Mouse (Mus musculus) Patski (cell line): ENCODE results near the gene Srsf10. TPM values are rescaled to one million over a fixed set of nuclear protein-coding genes. Genes with fewer than 3 reads are reported as not detected.

Experiments used
- ATAC-seq: fragments of 100-300 bp; one replicate; pipeline ENCODE4 v1.8.0; 2021
- CTCF ChIA-PET: fragments of 350-600 bp; sonication (Branson Sonifier 250); formaldehyde crosslinking; loops from one replicate; lab custom pipeline; 2022; ENCODE audit warnings: inconsistent platforms; lab: Charles Lee
- POLR2A ChIA-PET: fragments of 350-600 bp; sonication (Branson Sonifier 250); formaldehyde crosslinking; loops from one replicate; lab custom pipeline; 2022; ENCODE audit warnings: antibody characterized with exemption, inconsistent platforms; lab: Charles Lee
- DNase-seq: peaks from one replicate; pipeline ENCODE4 v3.0.0-alpha.2; 2011; ENCODE audit warnings: low read depth, low spot score
- H3K27me3 ChIP-seq: fragments of 371-371 bp; one replicate; pipeline ENCODE4 v1.5.1; 2021
- CTCF ChIP-seq: fragments of 100-300 bp; IDR thresholded peaks from one replicate; pipeline ENCODE4 v1.5.1; 2021
- in situ Hi-C: fragments of 300-500 bp; cut with MboI; formaldehyde crosslinking; loops from 3 replicates; pipeline ENCODE4 v1.11.1; 2018; ENCODE audit warnings: low pct_unique_long_range_greater_than_20kb, mixed read lengths
- polyA plus RNA-seq: library from polyadenylated mRNA; unstranded; gene quantifications from one replicate; pipeline ENCODE4 v1.2.3, GENCODE M21; 2021

Gene Srsf10
- 89.0 TPM for polyA plus RNA-seq

DNA sequence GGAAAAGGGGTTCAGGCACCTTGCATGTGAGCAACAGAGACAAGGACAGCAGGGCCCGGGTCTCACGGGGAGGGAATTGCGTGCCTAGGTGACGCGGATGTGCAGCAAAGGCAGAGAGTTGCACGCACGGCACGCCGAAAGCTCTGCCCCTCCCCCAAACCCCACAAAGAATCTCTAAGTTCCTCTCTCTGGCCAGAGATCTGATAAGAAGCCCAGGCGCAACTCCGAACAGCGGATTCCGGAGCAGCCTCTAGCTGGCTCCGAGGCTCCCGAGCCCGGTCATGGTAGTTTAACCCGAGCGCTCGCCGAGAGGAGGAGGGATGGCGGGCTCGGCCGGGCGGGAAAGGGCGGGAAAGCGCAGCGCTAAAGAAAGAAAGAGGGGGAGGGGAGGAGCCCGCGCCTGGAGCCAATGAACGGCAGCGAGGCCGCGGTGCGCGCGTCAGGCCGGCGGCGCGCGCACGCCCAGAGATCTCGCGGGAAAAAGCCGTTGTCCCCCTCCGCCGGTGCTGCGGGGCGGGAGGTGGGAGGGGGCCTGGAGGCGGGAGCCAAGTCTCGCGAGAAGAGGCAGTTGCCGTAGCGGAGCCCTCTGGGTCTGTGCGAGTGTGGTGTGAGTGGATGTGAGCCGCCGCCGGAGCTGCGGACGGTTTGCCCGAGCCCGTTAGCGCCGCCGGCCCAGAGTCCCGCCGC, at the start of gene Srsf10:
Gene Srsf10, plus strand, starts transcription at position 212 of the 687 bp plus-strand sequence.
- ChIA-PET POLR2A (interaction anchor here (0.6 to 0.7 kb wide), 3 partner anchors 14 to 90 kb away, joined by 3 read pairs; no protein-coding TSS in a partner anchor), CTCF (no interaction called here)
- ATAC-seq, result peak; percentile 81
- in situ Hi-C loops, result no loop called here
- no peaks in the 10 kb centered on the region for H3K27me3 ChIP-seq
- no peak for TF ChIP-seq CTCF
- peak; percentile 62 for DNase-seq

DNA sequence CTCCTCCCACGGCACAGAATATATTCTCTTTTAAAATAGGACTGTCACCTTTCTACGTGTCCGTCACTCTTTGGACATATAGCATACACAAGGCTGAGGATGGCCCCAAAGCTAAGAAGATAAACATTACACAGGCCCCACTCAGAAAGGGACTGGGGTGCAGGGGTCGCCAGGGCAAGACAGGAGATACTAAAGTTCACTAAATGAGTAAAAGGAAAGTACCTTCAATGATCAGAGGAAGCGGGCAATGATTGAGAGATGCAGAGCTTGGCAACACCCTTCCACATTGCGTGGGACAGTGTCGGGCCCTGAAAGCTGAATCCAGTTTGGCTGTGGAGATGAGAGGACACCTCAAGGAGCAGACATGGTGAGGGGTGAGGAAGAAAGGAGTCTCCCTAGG, 40.7 kb upstream of the Srsf10 start:
- CTCF ChIA-PET, result no interaction called here

DNA sequence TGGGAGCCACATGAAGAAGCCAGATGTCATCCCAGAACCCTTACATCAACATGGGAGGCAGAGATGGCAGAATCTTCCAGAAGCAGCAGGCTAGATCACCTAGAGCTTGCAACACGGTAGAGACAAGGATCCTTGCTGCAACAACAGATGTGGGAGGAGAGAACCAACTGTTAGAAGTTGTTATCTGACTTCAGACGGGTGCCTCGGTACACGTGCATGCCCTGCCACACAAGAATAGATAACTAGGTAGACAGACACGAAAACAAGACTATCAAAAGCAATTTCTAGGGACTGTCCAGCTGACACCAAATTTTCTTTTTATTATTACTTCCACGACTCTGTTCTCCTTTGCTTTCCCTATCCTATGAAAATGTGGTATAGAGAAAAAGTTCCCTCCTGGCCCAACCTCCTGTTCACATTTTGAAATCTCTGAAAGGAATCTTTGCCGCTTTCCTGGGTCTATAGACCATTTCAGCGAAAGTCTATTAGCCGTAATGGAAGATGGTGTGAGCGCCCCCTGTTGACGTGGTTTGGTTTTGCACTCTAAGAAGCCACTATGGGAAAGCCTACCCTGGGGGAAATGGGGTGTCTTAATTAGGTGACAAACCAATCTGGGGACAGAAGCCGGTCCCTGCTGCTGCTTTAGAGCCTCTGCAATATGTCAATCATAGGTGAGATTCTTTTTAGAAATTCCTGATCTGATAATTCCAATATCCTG, 38.5 kb upstream of the Srsf10 start:
- DNase-seq (no peak), ATAC-seq (no peak)
- POLR2A ChIA-PET, result interaction anchor here (1.1 kb wide), 1 partner anchor 138 kb away, joined by 3 read pairs; no protein-coding TSS in a partner anchor
- H3K27me3 ChIP-seq, result no peaks in the 10 kb centered on the region
- in situ Hi-C loops, result loop anchor here (25.0 kb wide), 1 partner anchor 345 kb away; the partner anchor contains the start of gene E2f2
- TF ChIP-seq CTCF, result peak; percentile 72
- CTCF ChIA-PET, result interaction anchor here (0.8 to 2.1 kb wide), 3 partner anchors 14 to 103 kb away, joined by 3 to 7 read pairs (median 3); partner anchors contain the start of gene Fuca1

More for the DNA sequence above, 40.7 kb upstream of the Srsf10 start:
- POLR2A ChIA-PET, result no interaction called here
- no peak for TF ChIP-seq CTCF
- ATAC-seq (no peak), DNase-seq (no peak)
- in situ Hi-C loops, result loop anchor here (25.0 kb wide), 1 partner anchor 347 kb away; the partner anchor contains the start of gene E2f2
- H3K27me3 ChIP-seq, result no peaks in the 10 kb centered on the region

DNA sequence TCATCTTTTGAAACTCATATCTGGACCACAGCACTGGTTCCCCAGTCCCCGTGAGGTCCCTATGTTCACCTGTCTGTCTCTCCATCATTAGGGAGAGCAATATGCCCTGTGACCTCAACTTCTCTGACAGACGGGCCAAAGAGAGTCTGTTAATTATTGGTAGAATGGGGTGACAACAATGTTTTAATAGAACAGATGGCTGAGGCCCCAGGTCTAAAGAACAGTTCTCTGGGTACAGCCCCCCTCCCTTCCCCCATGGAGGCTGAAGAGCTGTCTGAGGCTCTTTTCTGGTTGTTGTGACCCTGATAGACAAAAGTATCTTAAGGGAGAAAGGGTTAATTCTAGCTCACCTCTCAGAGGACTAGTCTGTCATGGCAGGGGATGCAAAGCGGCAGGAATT, 37.2 kb upstream of the Srsf10 start:
- POLR2A ChIA-PET, result no interaction called here
- no peak for TF ChIP-seq CTCF
- H3K27me3 ChIP-seq, result no peaks in the 10 kb centered on the region
- DNase-seq, result no peak
- CTCF ChIA-PET, result interaction anchor here (1.0 to 1.7 kb wide), 2 partner anchors 17 to 59 kb away, joined by 3 read pairs; no protein-coding TSS in a partner anchor
- no peak for ATAC-seq
- in situ Hi-C loops, result loop anchor here (25.0 kb wide), 1 partner anchor 344 kb away; the partner anchor contains the start of gene E2f2

DNA sequence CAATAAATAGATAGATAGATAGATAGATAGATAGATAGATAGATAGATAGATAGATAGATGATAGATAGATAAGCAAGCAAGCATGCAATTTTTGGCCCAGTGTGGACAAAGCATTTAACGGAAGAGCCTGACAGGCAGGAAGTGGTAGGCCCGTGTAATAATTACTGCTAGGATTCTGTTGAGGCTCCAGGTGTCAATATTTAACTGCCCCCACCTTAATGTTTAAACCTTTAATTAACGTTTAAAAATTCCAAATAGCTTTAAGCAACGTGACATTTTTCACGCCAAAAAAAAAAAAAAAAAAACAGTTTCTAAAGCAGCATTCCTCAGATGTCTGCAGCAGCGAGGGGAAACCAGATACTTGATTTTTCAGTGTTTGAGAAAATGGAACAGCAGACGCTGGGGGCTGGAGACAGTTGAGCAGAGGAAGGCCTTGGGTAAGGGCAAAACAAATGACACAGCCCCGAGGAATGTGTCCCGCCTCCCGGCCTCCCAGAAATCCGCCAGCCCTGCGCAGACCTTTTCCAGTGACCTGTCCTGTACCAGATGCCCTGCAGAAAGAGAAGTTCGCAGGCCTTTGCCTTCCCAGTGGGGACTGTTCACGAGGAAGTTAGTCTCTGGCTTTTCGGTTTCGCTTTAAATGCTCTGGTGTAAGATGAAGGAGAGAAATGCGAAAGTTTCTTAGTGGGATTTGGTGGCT, 35.6 kb upstream of the Srsf10 start:
- in situ Hi-C loops, result loop anchor here (25.0 kb wide), 1 partner anchor 342 kb away; the partner anchor contains the start of gene E2f2

DNA sequence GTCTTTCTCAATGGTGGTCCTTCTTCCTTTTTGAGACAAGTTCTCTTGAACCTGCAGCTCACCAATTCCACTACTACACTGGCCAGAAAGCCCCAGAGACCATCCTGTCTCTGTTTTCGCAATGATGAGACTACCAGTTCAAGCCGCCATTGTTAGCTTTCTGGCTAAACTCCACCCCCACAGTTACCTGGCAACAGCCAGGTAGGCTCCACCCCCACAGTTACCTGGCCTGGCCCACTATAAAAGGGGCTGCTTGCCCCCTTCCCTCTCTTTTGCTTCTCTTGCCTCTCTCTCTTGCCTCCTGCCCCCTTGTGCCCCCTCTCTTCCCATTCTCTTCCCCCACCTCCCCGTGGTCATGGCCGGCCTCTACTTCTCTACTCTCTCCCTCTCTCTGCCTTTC, 33.8 kb upstream of the Srsf10 start:
- in situ Hi-C loops, result loop anchor here (25.0 kb wide), 1 partner anchor 341 kb away; the partner anchor contains the start of gene E2f2
- CTCF ChIA-PET, result interaction anchor here (0.9 to 1.4 kb wide), 3 partner anchors 10 to 23 kb away, joined by 3 read pairs; no protein-coding TSS in a partner anchor

More for the DNA sequence above, 35.6 kb upstream of the Srsf10 start:
- peak; percentile 35 for ATAC-seq
- peak; percentile 19 for DNase-seq
- TF ChIP-seq CTCF, result no peak
- ChIA-PET POLR2A (interaction anchor here (0.8 kb wide), 1 partner anchor 57 kb away, joined by 3 read pairs; no protein-coding TSS in a partner anchor), CTCF (interaction anchor here (1.3 kb wide), 1 partner anchor 8 kb away, joined by 3 read pairs; no protein-coding TSS in a partner anchor)
- no peaks in the 10 kb centered on the region for H3K27me3 ChIP-seq

DNA sequence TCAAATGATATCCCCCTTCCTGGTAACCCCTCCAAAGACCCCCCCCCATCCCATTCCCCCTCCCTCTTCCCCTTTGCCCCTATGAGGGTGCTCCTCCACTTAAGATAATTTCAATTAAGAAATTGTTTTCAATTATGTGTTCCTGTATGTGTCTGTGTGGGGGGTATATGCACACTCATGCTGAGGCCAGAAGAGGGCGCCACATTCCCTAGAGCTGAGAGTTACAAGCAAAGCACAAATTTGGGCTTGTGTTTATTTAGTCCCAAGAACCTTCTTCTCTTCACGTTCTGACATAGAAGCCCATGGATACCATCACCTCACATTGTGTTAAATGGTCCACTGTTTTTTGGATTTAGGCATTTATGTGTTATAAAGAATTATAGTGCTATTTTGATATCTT, 32.2 kb upstream of the Srsf10 start:
- DNase-seq (no peak), ATAC-seq (no peak)
- POLR2A ChIA-PET, result no interaction called here
- in situ Hi-C loops, result loop anchor here (25.0 kb wide), 1 partner anchor 339 kb away; the partner anchor contains the start of gene E2f2
- no peaks in the 10 kb centered on the region for H3K27me3 ChIP-seq
- peak; percentile 52 for TF ChIP-seq CTCF
- CTCF ChIA-PET, result no interaction called here

More for the DNA sequence above, 33.8 kb upstream of the Srsf10 start:
- POLR2A ChIA-PET, result no interaction called here
- ATAC-seq (no peak), DNase-seq (no peak)
- no peaks in the 10 kb centered on the region for H3K27me3 ChIP-seq
- no peak for TF ChIP-seq CTCF

DNA sequence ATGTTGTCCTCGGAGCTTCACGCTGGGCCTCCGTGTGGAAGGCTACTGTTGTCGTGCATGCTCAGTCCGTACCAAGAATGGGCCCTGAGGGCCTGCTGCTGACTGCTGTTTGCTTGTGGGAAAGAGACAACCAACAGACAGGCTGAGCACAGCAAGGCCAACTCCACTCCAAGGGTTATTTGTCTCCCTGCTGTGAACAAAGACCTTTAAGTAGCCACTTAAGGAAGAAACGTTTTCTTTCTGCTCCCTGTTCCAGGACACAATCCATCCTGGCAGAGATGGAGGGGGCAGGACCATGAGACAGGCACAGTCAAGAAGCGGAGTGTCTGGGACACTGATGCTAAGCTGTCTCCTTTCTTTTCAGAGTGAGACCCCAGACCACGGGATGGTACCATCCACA, 31.3 kb upstream of the Srsf10 start:
- H3K27me3 ChIP-seq, result no peaks in the 10 kb centered on the region
- ChIA-PET POLR2A (no interaction called here), CTCF (no interaction called here)
- no peak for DNase-seq
- no peak for ATAC-seq
- TF ChIP-seq CTCF, result no peak
- in situ Hi-C loops, result loop anchor here (25.0 kb wide), 1 partner anchor 338 kb away; the partner anchor contains the start of gene E2f2

DNA sequence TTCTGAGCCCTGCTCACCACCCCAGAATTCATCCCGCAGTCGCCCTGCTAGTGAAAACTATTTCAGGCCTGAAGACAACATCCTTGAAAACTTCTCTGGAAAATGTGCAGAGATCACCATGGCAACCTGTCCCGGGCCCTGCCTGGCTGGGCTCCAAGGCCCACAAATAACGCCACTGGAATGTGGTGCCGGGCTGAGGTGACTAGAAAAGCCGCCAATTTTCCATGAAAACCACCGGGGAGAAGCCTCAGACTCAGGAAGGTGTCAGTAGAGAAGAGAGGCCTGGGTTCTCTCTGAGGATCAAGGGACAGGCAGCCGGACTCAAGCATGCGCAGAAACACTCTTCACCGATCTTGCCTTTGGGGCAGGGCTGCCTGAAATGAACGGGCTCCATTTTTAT, 27.1 kb upstream of the Srsf10 start:
- ATAC-seq (peak; percentile 12), DNase-seq (peak; percentile 82)
- TF ChIP-seq CTCF, result no peak
- H3K27me3 ChIP-seq, result no peaks in the 10 kb centered on the region
- CTCF ChIA-PET, result interaction anchor here (1.4 kb wide), 1 partner anchor 9 kb away, joined by 3 read pairs; no protein-coding TSS in a partner anchor
- in situ Hi-C loops, result no loop called here
- POLR2A ChIA-PET, result no interaction called here

DNA sequence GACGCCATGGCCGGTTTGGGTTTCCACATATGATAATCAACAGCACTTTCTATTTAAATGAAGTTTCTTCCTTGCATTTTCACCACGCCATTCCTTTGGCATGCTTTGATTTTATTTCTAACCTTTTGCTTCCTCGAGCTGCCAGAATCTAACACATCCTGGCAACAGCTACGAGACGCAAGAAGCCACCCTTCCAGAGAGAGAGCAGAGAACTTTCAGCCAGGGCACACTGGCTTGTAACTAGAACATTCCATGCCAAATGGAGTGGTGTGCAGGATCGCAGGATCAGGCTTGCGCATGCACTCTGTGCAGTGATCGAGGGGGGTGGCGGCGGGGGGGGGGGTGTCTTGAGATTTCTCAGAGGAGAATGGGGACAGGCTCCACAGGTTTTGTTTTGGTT, 23.5 kb upstream of the Srsf10 start:
- CTCF ChIA-PET, result no interaction called here
- POLR2A ChIA-PET, result no interaction called here
- ATAC-seq, result no peak

More for the DNA sequence above, 23.5 kb upstream of the Srsf10 start:
- TF ChIP-seq CTCF, result no peak
- no peak for DNase-seq
- in situ Hi-C loops, result no loop called here
- H3K27me3 ChIP-seq, result no peaks in the 10 kb centered on the region
